Mouse (Mus musculus): ENCODE measurements around the gene Gm10912. TPM values are rescaled to one million over a fixed set of nuclear protein-coding genes. Genes with fewer than 3 reads are reported as not detected.
A peak's percentile ranks its signal among the peaks of the same experiment; 100 is the strongest.
"Not testable (repeated sequence)": the region's sequence is repeated elsewhere in the genome, so short reads cannot be mapped to it uniquely, and the experiment has no call there.

Gene Gm10912
- polyA plus RNA-seq, 1 experiment: not detected

DNA sequence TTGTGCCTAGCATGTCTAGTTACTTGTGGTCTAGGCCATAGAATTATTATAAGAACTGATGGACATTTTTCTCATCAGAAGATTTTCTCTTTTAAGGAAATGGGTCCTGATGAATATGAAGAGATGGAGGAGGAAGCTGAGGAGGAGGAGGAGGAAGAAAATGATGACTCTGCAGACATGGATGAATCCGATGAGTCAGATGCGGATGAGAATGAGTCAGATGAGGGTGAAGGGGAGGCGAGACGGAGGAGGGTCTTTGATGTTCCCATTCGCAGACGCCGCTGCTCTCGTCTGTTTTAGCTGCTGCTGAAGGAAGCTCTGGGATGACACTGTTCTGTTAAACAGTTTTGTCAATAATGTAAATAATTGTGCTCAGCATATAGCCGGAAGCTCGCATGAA, 5.8 kb upstream of the Gm10912 start:
- peaks cover 13% of the 10 kb centered on the region for H3K4me1 ChIP-seq (ENCODE audit: control insufficient read depth)
- H3K9me3 ChIP-seq (ENCODE audit: control insufficient read depth, low read length): peaks cover 5% of the 10 kb centered on the region
- no peaks in the 10 kb centered on the region for H3K27me3 ChIP-seq (ENCODE audit: control insufficient read depth)
- H3K36me3 ChIP-seq (ENCODE audit: control insufficient read depth): peaks cover 93% of the 10 kb centered on the region
- H3K4me3 ChIP-seq (replicated peaks): no peak overlapping the region
- TF ChIP-seq TAL1 (IDR thresholded peaks at IDR 0.05; ENCODE audit: low read length): no peak
- no peak for TF ChIP-seq GATA1 (IDR thresholded peaks at IDR 0.05; ENCODE audit: low read length)

DNA sequence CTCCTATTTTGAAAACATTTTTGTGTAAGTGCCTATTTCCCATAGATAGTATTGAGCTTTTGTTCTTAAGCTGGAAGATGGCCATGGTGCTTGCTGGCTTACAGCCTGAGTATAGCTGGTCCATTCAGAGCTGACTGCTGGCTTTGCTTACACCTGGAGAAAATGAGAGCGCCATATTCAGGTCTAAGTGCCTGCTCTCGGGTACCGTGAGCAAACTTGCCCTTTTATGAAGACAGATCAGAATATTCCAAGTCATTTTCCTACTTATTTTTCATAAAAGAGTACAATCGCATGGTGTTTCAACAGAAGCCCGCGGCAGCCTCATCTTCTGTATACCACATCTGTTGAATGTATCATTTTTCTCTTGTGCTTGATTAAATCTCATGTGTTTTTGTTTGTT, 4.6 kb upstream of the Gm10912 start:
- Histone ChIP-seq H3K4me3 (replicated peaks) (no peak overlapping the region), H3K36me3 (ENCODE audit: control insufficient read depth) (peaks cover 81% of the 10 kb centered on the region), H3K27me3 (ENCODE audit: control insufficient read depth) (no peaks in the 10 kb centered on the region), H3K4me1 (ENCODE audit: control insufficient read depth) (peaks cover 20% of the 10 kb centered on the region), H3K9me3 (ENCODE audit: control insufficient read depth, low read length) (peaks cover 5% of the 10 kb centered on the region)
- no peak for TF ChIP-seq GATA1 (IDR thresholded peaks at IDR 0.05; ENCODE audit: low read length)

DNA sequence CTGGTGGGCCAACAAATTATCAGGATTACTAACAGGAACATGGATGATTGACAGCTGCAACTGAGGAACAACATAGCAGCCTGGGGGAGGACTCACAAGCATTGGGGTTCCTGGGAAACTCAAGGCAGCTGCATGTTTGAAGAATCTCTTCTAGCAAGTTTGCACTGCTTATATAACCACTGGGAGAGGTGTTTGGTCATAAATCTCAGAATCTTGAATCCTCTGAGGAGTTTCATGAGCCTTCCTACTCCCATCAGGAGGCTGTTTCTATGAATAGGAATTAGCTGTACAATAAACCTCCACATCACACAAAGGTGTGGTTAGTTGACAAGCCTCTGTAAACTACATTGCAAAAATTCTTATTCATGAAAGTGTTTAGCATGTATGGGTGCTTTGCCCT, 3.0 kb upstream of the Gm10912 start:
- H3K4me1 ChIP-seq (ENCODE audit: control insufficient read depth): peaks cover 36% of the 10 kb centered on the region
- peaks cover 67% of the 10 kb centered on the region for H3K36me3 ChIP-seq (ENCODE audit: control insufficient read depth)
- H3K9me3 ChIP-seq (ENCODE audit: control insufficient read depth, low read length): peaks cover 5% of the 10 kb centered on the region
- no peak overlapping the region for H3K4me3 ChIP-seq (replicated peaks)
- TF ChIP-seq TAL1 (IDR thresholded peaks at IDR 0.05; ENCODE audit: low read length) (no peak), GATA1 (IDR thresholded peaks at IDR 0.05; ENCODE audit: low read length) (no peak)
- H3K27me3 ChIP-seq (ENCODE audit: control insufficient read depth): no peaks in the 10 kb centered on the region

DNA sequence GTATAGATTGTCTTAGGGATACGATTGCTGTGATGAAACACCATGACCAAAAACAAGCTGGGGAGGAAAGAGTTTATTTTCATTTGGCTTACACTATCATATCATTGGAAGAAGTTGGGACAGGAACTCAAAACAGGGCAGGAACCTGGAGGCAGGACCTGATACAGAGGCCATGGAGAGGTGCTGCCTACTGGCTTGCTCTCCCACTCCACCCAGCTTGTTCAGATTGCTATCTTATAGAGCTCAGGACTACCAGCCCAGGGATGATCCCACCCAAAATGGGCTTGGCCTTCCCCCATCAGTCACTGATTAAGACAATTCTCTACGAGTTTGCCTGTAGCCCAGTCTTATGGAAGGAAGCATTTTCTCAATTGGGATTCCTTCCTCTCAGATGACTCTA, 1.5 kb upstream of the Gm10912 start:
- peaks cover 46% of the 10 kb centered on the region for H3K4me1 ChIP-seq (ENCODE audit: control insufficient read depth)
- H3K36me3 ChIP-seq (ENCODE audit: control insufficient read depth): peaks cover 56% of the 10 kb centered on the region
- H3K9me3 ChIP-seq (ENCODE audit: control insufficient read depth, low read length): peaks cover 5% of the 10 kb centered on the region
- H3K27me3 ChIP-seq (ENCODE audit: control insufficient read depth): no peaks in the 10 kb centered on the region
- no peak for TF ChIP-seq TAL1 (IDR thresholded peaks at IDR 0.05; ENCODE audit: low read length)
- no peak for TF ChIP-seq GATA1 (IDR thresholded peaks at IDR 0.05; ENCODE audit: low read length)
- H3K4me3 ChIP-seq (replicated peaks): no peak overlapping the region

DNA sequence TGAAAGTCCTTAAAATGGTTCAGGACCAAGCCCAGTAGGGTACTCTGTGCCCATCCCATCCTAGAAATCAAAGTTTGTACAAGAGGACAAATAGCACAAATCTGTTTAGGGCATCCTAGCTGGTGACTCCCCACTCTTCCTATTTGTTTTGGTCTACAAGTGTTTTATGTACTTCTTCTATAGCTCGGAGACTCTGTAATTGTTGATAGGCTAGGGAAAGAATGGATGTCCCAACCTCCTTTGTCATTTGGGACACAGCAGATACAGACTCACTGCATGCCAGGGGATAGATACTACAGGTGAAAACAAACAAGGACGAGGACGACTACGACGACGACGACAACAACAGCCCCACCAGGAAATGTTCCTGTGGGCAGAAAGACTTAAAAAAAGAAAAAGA, 2.8 kb downstream of the Gm10912 start, which contains the start of gene Gm10799:
Gene Gm10799, minus strand, starts transcription at position 101 of the 400 bp plus-strand sequence.
- not testable (repeated sequence) for H3K4me3 ChIP-seq (replicated peaks); H3K27me3 ChIP-seq (ENCODE audit: control insufficient read depth)
- Histone ChIP-seq H3K9me3 (ENCODE audit: control insufficient read depth, low read length) (peaks cover 13% of the 10 kb centered on the region), H3K4me1 (ENCODE audit: control insufficient read depth) (peaks cover 63% of the 10 kb centered on the region), H3K36me3 (ENCODE audit: control insufficient read depth) (peaks cover 24% of the 10 kb centered on the region)

DNA sequence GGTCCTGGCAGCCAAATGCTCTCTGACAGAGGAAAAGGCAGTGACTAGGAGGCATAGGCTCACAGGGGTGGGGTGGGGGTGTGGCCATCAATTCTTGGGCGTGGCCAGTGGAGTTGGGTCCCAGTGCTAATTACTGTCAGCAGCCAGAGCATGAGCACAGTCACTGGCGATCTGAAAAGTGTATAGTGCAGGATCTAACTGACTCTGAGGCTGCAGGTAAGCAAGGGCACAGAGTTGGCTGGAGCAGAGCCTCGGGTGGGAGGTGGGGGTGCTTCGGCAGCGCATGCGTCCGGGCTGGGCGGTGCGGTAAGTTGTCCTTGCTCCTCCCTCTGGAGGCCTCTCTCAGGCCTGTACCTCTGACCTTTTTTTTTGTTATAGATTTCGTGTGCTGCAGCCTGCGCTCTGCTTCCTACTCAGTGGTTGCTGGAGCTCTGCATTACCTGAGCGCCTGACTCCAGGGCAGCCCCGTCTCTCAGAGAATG, 4.1 kb downstream of the Gm10912 start, which contains the start of gene Cd59b:
Gene Cd59b, plus strand, starts transcription at position 146 of the 482 bp plus-strand sequence.
- H3K9me3 ChIP-seq (ENCODE audit: control insufficient read depth, low read length): peaks cover 8% of the 10 kb centered on the region
- peak within 1 kb of the TSS; percentile 69 for H3K4me3 ChIP-seq (replicated peaks)
- no peak for TF ChIP-seq TAL1 (IDR thresholded peaks at IDR 0.05; ENCODE audit: low read length)
- no peak for TF ChIP-seq GATA1 (IDR thresholded peaks at IDR 0.05; ENCODE audit: low read length)
- peaks cover 52% of the 10 kb centered on the region for H3K4me1 ChIP-seq (ENCODE audit: control insufficient read depth)
- H3K36me3 ChIP-seq (ENCODE audit: control insufficient read depth): peaks cover 14% of the 10 kb centered on the region
- no peaks in the 10 kb centered on the region for H3K27me3 ChIP-seq (ENCODE audit: control insufficient read depth)

DNA sequence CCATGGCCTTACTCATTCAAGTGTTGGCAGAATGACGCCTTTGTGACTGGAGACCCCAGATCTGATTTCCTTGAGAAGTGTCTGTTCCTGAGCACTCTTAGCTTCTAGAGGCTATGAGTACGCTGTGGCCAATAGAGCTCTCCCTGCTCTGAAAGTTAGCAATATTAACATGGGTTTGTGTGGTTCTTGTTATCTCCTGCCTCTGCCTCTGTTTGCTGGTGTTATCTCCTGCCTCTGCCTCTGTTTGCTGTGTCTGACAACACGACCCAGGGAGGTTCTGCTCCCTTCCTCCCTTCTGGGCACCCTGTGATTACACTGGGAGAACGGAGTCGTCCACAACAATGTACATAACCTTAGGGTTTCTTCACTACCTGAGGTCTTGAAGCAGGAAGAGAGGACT, 12.7 kb downstream of the Gm10912 start:
- peaks cover 17% of the 10 kb centered on the region for H3K36me3 ChIP-seq (ENCODE audit: control insufficient read depth)
- not testable (repeated sequence) for H3K9me3 ChIP-seq (ENCODE audit: control insufficient read depth, low read length); H3K27me3 ChIP-seq (ENCODE audit: control insufficient read depth)
- TF ChIP-seq TAL1 (IDR thresholded peaks at IDR 0.05; ENCODE audit: low read length): peak; percentile 55
- TF ChIP-seq GATA1 (IDR thresholded peaks at IDR 0.05; ENCODE audit: low read length): peak; percentile 82
- peaks cover 51% of the 10 kb centered on the region for H3K4me1 ChIP-seq (ENCODE audit: control insufficient read depth)
- peak overlapping the region; percentile 36 for H3K4me3 ChIP-seq (replicated peaks)

DNA sequence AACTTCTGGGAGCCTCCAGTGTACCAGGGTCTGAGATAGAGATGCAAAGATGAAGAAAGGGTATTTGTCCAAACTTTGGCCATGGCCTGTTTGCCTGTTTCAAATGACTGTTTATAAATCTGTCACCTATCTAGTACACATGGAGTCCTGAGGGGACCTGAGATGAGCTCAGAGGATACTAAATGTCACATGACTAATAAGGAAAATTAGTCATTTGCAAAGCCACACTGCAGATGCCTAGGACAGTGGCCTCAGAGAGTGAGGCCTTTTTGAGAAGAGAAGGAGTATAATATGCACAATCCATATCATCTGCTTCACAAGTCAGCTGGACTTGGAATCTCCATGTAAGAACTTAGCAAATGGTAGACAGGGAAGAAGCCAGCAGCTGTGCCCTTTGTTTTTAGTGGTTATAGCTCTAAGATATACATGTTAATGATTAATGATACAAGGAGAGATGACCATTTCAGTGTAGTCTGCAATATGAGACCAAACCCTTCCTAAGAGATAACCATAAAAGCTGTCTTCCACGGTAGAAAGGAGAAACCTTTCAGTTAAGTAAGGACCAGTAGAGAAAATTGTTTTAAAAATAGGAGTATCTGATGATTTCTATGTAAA, 15.9 kb downstream of the Gm10912 start:
- Histone ChIP-seq H3K4me1 (ENCODE audit: control insufficient read depth) (peaks cover 55% of the 10 kb centered on the region), H3K36me3 (ENCODE audit: control insufficient read depth) (peaks cover 23% of the 10 kb centered on the region)
- H3K4me3 ChIP-seq (replicated peaks); H3K9me3 ChIP-seq (ENCODE audit: control insufficient read depth, low read length); H3K27me3 ChIP-seq (ENCODE audit: control insufficient read depth): not testable (repeated sequence)

DNA sequence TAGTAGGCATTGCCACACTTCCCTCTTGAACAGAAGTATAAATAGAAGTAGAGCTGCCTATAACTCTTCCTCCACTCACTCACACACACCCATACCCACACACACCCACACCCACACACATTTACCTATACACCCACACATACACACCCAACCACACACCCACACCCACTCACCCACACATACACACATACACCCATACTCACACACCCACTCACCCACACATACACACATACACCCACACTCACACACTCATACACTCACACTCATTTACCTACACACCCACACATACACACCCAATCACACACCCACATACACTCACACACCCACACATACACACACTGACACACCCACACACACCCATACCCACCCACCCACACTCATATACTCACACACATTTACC, 16.8 kb downstream of the Gm10912 start:
- Histone ChIP-seq H3K4me1 (ENCODE audit: control insufficient read depth) (peaks cover 50% of the 10 kb centered on the region), H3K9me3 (ENCODE audit: control insufficient read depth, low read length) (peaks cover 6% of the 10 kb centered on the region), H3K27me3 (ENCODE audit: control insufficient read depth) (no peaks in the 10 kb centered on the region), H3K36me3 (ENCODE audit: control insufficient read depth) (peaks cover 23% of the 10 kb centered on the region), H3K4me3 (replicated peaks) (no peak overlapping the region)
- no peak for TF ChIP-seq GATA1 (IDR thresholded peaks at IDR 0.05; ENCODE audit: low read length)
- TF ChIP-seq TAL1 (IDR thresholded peaks at IDR 0.05; ENCODE audit: low read length): no peak

DNA sequence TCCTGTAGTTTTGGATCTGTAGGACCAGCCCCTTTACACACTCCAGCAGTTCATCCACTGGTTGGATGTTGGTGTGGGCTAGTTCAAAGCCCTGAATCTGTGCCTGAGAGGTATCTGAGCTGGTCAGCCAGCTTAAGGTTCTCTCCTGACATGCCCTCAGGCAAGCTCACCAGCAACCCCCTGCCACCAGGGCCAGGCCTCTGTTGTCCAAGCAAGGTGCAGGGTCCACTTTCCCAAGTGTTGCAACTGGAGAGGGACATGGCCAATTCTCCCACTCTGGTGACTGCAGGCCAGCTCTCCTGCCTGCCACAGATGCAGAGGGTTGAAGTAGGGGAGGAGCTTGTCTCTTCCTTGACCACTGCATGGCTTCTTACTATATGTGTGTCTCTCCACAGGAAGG, 18.4 kb downstream of the Gm10912 start:
- not testable (repeated sequence) for H3K27me3 ChIP-seq (ENCODE audit: control insufficient read depth); H3K9me3 ChIP-seq (ENCODE audit: control insufficient read depth, low read length); H3K4me3 ChIP-seq (replicated peaks)
- peaks cover 38% of the 10 kb centered on the region for H3K4me1 ChIP-seq (ENCODE audit: control insufficient read depth)
- peaks cover 24% of the 10 kb centered on the region for H3K36me3 ChIP-seq (ENCODE audit: control insufficient read depth)

DNA sequence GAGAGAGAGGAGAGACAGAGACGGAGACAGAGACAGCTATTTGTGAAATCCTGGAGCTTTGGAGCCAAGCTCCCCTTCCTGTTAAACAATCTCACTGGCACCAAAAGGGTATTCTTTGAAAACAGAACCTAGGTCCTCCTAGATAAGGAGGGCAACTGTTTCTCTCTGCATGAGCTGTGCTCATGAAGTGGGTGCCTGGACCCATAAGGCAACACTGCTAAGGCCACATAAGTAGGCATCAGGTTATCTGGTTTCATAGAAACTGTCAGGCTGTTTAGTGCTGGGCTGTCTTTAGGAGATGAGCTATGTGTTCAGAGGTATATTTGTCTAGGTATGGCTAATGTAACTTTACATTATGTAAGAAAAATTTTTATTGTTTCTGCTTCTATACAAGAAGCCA, 21.9 kb downstream of the Gm10912 start:
- not testable (repeated sequence) for H3K4me3 ChIP-seq (replicated peaks); H3K27me3 ChIP-seq (ENCODE audit: control insufficient read depth); H3K9me3 ChIP-seq (ENCODE audit: control insufficient read depth, low read length)
- Histone ChIP-seq H3K36me3 (ENCODE audit: control insufficient read depth) (peaks cover 13% of the 10 kb centered on the region), H3K4me1 (ENCODE audit: control insufficient read depth) (peaks cover 32% of the 10 kb centered on the region)

Data from erythroblast, embryonic 14.5 days (primary cell).